Mouse (Mus musculus) effector memory CD4-positive, alpha-beta T cell, adult 7 months (primary cell): ENCODE measurements around the gene Gm47996. TPM values are rescaled to one million over a fixed set of nuclear protein-coding genes. Genes with fewer than 3 reads are reported as not detected.

Source experiments
- polyA plus RNA-seq: library from polyadenylated mRNA; unstranded; fragments of 100-300 nt; shearing (Covaris generic); gene quantifications from one replicate; pipeline ENCODE4 v1.2.1, GENCODE M21; 2017

Gene Gm47996
- not detected for polyA plus RNA-seq

DNA sequence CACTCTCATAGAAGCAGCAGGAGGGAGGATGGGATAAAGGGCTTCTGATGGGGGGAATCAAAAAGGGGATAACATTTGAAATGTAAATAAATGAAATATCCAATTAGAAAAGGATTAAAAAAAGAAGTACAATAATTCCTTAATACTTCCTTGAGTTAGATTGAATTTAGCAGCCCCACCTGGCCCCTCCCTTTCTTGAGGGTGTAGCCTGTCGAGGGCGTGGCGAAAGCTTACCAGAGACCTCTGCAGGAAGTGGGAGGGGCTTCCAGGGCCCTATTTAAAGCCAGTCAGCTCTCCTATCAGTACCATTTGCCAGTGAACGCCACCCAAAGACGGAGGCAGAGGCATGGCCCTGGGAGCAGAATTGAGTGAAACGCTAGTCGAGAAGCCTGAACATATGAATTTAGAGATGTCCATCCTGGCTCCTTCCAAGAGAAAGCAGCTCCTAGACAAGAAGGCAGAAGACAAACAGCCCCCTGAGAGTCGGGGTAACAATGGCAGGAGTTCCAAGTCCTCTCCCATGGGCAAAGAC is at the start of gene Gm47996:
TSS of gene Gm47996 (plus strand) at position 308 of the 532 bp plus-strand sequence.

DNA sequence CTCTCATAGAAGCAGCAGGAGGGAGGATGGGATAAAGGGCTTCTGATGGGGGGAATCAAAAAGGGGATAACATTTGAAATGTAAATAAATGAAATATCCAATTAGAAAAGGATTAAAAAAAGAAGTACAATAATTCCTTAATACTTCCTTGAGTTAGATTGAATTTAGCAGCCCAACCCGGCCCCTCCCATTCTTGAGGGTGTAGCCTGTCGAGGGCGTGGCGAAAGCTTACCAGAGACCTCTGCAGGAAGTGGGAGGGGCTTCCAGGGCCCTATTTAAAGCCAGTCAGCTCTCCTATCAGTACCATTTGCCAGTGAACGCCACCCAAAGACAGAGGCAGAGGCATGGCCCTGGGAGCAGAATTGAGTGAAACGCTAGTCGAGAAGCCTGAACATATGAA is 27.7 kb upstream of the Gm47996 start, which contains the start of gene Gm47985:
TSS of gene Gm47985 (plus strand) at position 272 of the 400 bp plus-strand sequence.

DNA sequence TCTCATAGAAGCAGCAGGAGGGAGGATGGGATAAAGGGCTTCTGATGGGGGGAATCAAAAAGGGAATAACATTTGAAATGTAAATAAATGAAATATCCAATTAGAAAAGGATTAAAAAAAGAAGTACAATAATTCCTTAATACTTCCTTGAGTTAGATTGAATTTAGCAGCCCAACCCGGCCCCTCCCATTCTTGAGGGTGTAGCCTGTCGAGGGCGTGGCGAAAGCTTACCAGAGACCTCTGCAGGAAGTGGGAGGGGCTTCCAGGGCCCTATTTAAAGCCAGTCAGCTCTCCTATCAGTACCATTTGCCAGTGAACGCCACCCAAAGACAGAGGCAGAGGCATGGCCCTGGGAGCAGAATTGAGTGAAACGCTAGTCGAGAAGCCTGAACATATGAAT is 17.9 kb upstream of the Gm47996 start, which contains the start of gene Gm8947:
TSS of gene Gm8947 (plus strand) at position 302 of the 400 bp plus-strand sequence.

DNA sequence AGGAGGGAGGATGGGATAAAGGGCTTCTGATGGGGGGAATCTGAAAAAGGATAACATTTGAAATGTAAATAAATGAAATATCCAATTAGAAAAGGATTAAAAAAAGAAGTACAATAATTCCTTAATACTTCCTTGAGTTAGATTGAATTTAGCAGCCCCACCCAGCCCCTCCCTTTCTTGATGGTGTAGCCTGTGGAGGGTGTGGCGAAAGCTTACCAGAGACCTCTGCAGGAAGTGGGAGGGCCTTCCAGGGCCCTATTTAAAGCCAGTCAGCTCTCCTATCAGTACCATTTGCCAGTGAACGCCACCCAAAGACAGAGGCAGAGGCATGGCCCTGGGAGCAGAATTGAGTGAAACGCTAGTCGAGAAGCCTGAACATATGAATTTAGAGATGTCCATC is 11.8 kb upstream of the Gm47996 start, which contains the start of gene Gm47995:
TSS of gene Gm47995 (plus strand) at position 329 of the 400 bp plus-strand sequence.

DNA sequence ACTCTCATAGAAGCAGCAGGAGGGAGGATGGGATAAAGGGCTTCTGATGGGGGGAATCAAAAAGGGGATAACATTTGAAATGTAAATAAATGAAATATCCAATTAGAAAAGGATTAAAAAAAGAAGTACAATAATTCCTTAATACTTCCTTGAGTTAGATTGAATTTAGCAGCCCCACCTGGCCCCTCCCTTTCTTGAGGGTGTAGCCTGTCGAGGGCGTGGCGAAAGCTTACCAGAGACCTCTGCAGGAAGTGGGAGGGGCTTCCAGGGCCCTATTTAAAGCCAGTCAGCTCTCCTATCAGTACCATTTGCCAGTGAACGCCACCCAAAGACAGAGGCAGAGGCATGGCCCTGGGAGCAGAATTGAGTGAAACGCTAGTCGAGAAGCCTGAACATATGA is 6.1 kb upstream of the Gm47996 start, which contains the start of gene 3110040M04Rik:
TSS of gene 3110040M04Rik (plus strand) at position 304 of the 400 bp plus-strand sequence.

Other genes with a start within 250 kb of the Gm47996 start
- 0.89 TPM for gene Hmcn1, start 216.7 kb upstream of the Gm47996 start, polyA plus RNA-seq
- gene Gm47985, start 27.6 kb upstream of the Gm47996 start, polyA plus RNA-seq = not detected
- 0.41 TPM for gene Gm8947, start 17.8 kb upstream of the Gm47996 start, polyA plus RNA-seq
- gene Gm47995, start 11.7 kb upstream of the Gm47996 start, polyA plus RNA-seq = not detected
- not detected for gene 3110040M04Rik, start 6.0 kb upstream of the Gm47996 start, polyA plus RNA-seq
- gene Ivns1abp, start 134.3 kb downstream of the Gm47996 start, polyA plus RNA-seq = 345 TPM
- 33.3 TPM for gene Swt1, start 218.3 kb downstream of the Gm47996 start, polyA plus RNA-seq
- 58.9 TPM for gene Trmt1l, start 218.4 kb downstream of the Gm47996 start, polyA plus RNA-seq